Mouse (Mus musculus) midbrain, postnatal 0 days (tissue): ENCODE measurements at regions not wholly inside any gene's neighbourhood (a gene's known extent, or its start where the extent isn't known, plus 50 kb on each side); places are given as distances from the start of the nearest gene placed in this dataset.
"Not testable (repeated sequence)": the region's sequence is repeated elsewhere in the genome, so short reads cannot be mapped to it uniquely, and the experiment has no call there.

ENCODE experiments used
- ATAC-seq: fragments of 200-750 bp; cut with Nextera tagmentation; 2 replicates; pipeline ENCODE4 v1.8.0; 2017; ENCODE audit warnings: moderate number of reproducible peaks, mild to moderate bottlenecking, moderate TSS enrichment, moderate library complexity; ENCODE audit not compliant: low FRiP score
- DNase-seq: peaks from one replicate; pipeline ENCODE4 v3.0.0-alpha.2; 2015; ENCODE audit warnings: low spot score
- H3K27ac ChIP-seq: fragments of 300-500 bp; sonication (generic); 2 replicates; pipeline ENCODE4 v1.5.1; 2014; ENCODE audit warnings: low read depth, mild to moderate bottlenecking, low read length, mixed read lengths
- H3K27me3 ChIP-seq: fragments of 300-500 bp; sonication (generic); 2 replicates; pipeline ENCODE4 v1.6.1; 2014; ENCODE audit warnings: low read length, control low read depth, mixed read lengths; ENCODE audit not compliant: insufficient read depth
- H3K36me3 ChIP-seq: fragments of 300-500 bp; sonication (generic); 2 replicates; pipeline ENCODE4 v1.6.1; 2014; ENCODE audit warnings: low read length, control low read depth, mixed read lengths; ENCODE audit not compliant: insufficient read depth
- H3K4me1 ChIP-seq: fragments of 300-500 bp; sonication (generic); 2 replicates; pipeline ENCODE4 v1.6.1; 2014; ENCODE audit warnings: mild to moderate bottlenecking, control low read depth, antibody characterized with exemption, low read length, mixed read lengths; ENCODE audit not compliant: insufficient read depth
- H3K4me2 ChIP-seq: fragments of 300-500 bp; sonication (generic); 2 replicates; pipeline ENCODE4 v1.6.1; 2014; ENCODE audit warnings: low read depth, mild to moderate bottlenecking, low read length, mixed read lengths; ENCODE audit not compliant: poor library complexity, severe bottlenecking
- H3K4me3 ChIP-seq: fragments of 300-500 bp; sonication (generic); 2 replicates; pipeline ENCODE4 v1.5.1; 2014; ENCODE audit warnings: low read depth, mild to moderate bottlenecking, low read length, moderate library complexity
- H3K9ac ChIP-seq: fragments of 300-500 bp; sonication (generic); replicated peaks from 2 replicates; pipeline ENCODE4 v1.6.1; 2014; ENCODE audit warnings: mild to moderate bottlenecking, low read length, moderate library complexity, mixed read lengths; ENCODE audit not compliant: poor library complexity, severe bottlenecking
- H3K9me3 ChIP-seq: fragments of 300-500 bp; sonication (generic); 2 replicates; pipeline ENCODE4 v1.6.1; 2016; ENCODE audit warnings: low read length, control low read depth
- CTCF ChIP-seq: IDR thresholded peaks from 2 replicates; pipeline ENCODE4 v1.5.1; 2016; ENCODE audit warnings: antibody characterized with exemption, mild to moderate bottlenecking
- WGBS: fragments of 180-500 bp; shearing (Covaris S2); extraction: QIAGEN DNeasy Blood & Tissue Kit; methylation state at CpG from one replicate; pipeline ENCODE4 v1.1.7; 2014; 5-methylcytosine and 5-hydroxymethylcytosine counted together

- Histone ChIP-seq H3K9ac (no peak overlapping the region), H3K4me1 (peaks cover 8% of the 10 kb centered on the region; the same call in 1 of the 2 replicates), H3K4me3 (no peak overlapping the region), H3K27ac (no peak overlapping the region), H3K36me3 (no peaks in the 10 kb centered on the region), H3K27me3 (no peaks in the 10 kb centered on the region), H3K4me2 (no peak overlapping the region), H3K9me3 (no peaks in the 10 kb centered on the region)
- DNase-seq: no peak
- ATAC-seq: no peak
- no peak for TF ChIP-seq CTCF
- WGBS: 92% methylated on average over 7 of the region's 7 CpGs
Observed at GRCm38 (mm10) chr13:97473256-97473970, 232.5 kb downstream of the Enc1 start.

GRCm38 (mm10) chr13:97469999-97470398 lies 229.1 kb downstream of the Enc1 start:
- ATAC-seq (no peak), DNase-seq (no peak)
- H3K9ac ChIP-seq: no peak overlapping the region
- H3K9me3 ChIP-seq: no peaks in the 10 kb centered on the region
- peaks cover 8% of the 10 kb centered on the region; the same call in 1 of the 2 replicates for H3K4me1 ChIP-seq
- no peak overlapping the region for H3K27ac ChIP-seq
- no peaks in the 10 kb centered on the region for H3K27me3 ChIP-seq
- no peaks in the 10 kb centered on the region for H3K36me3 ChIP-seq
- WGBS: 58% methylated on average over 10 of the region's 10 CpGs
- H3K4me2 ChIP-seq: no peak overlapping the region
- H3K4me3 ChIP-seq: no peak overlapping the region
- no peak for TF ChIP-seq CTCF

- Histone ChIP-seq H3K4me2 (no peak overlapping the region), H3K27me3 (no peaks in the 10 kb centered on the region), H3K4me3 (no peak overlapping the region), H3K27ac (0 out of 2 replicates have a peak overlapping the region, but pooled peaks have one; percentile 27), H3K36me3 (no peaks in the 10 kb centered on the region), H3K4me1 (peaks cover 8% of the 10 kb centered on the region; the same call in 1 of the 2 replicates), H3K9ac (no peak overlapping the region), H3K9me3 (no peaks in the 10 kb centered on the region)
- 49% methylated on average over 10 of the region's 10 CpGs for WGBS
- DNase-seq (peak; percentile 70), ATAC-seq (peak; percentile 62; the same call in 1 of the 2 replicates)
- no peak for TF ChIP-seq CTCF
Observed at GRCm38 (mm10) chr13:97468874-97469593, 228.1 kb downstream of the Enc1 start.

GRCm38 (mm10) chr13:97466585-97466984 lies 225.7 kb downstream of the Enc1 start:
- WGBS: 80% methylated on average over 1 of the region's 1 CpGs
- H3K27ac ChIP-seq, H3K4me1 ChIP-seq, H3K4me3 ChIP-seq, H3K9ac ChIP-seq, H3K4me2 ChIP-seq, ATAC-seq, H3K36me3 ChIP-seq, H3K27me3 ChIP-seq, H3K9me3 ChIP-seq, DNase-seq: not testable (repeated sequence)

GRCm38 (mm10) chr13:97463798-97464197 lies 222.9 kb downstream of the Enc1 start:
- 90% methylated on average over 7 of the region's 8 CpGs for WGBS
- ATAC-seq (no peak), DNase-seq (no peak)
- H3K9ac ChIP-seq: no peak overlapping the region
- H3K4me2 ChIP-seq: no peak overlapping the region
- H3K4me1 ChIP-seq: no peaks in the 10 kb centered on the region
- no peak for TF ChIP-seq CTCF
- H3K9me3 ChIP-seq: no peaks in the 10 kb centered on the region
- H3K27ac ChIP-seq: no peak overlapping the region
- H3K27me3 ChIP-seq: no peaks in the 10 kb centered on the region
- H3K4me3 ChIP-seq: no peak overlapping the region
- no peaks in the 10 kb centered on the region for H3K36me3 ChIP-seq

GRCm38 (mm10) chr13:97462884-97463235 lies 222.0 kb downstream of the Enc1 start:
- Histone ChIP-seq H3K4me2 (no peak overlapping the region), H3K27me3 (no peaks in the 10 kb centered on the region), H3K9me3 (no peaks in the 10 kb centered on the region), H3K4me3 (no peak overlapping the region), H3K36me3 (no peaks in the 10 kb centered on the region), H3K27ac (no peak overlapping the region), H3K4me1 (no peaks in the 10 kb centered on the region), H3K9ac (no peak overlapping the region)
- WGBS: 82% methylated on average over 2 of the region's 2 CpGs
- DNase-seq: no peak
- ATAC-seq: no peak
- no peak for TF ChIP-seq CTCF
